Mouse (Mus musculus) stomach, adult 2 months (tissue): ENCODE measurements around the gene Asb12. TPM values are rescaled to one million over a fixed set of nuclear protein-coding genes. Genes with fewer than 3 reads are reported as not detected.

Experiments used
- polyA plus RNA-seq: library from polyadenylated mRNA; depleted of rRNA; stranded (reverse); fragments of >200 nt; gene quantifications from 2 replicates; pipeline ENCODE4 v1.2.3, GENCODE M21; 2012; rRNA removed

Asb12 gene
- polyA plus RNA-seq, result 0.19 and 0.35 TPM in 2 replicates

DNA sequence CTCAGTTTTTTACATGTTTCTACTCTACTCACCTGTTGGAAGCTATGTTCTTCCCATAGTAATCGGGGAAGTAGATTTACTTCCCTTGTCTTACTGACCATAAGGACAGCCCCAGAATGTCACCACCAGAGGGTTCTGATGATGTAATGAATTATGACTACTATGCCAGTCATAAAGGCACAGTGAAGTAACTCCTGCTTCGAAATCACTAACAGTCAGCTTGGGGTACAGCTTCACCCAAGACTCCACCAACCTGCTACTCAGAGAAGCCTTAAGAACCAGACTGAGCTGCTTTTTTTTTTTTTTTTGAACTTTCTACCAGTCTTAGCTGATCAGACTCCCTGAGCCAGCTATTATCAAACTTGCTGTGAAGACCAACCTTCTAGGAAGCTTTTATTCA lies at the start of gene Asb12, which contains the start of gene Pfn5:
Asb12 (minus strand) TSS at position 101 of the 400 bp plus-strand sequence.
Pfn5 (plus strand) TSS at position 218 of the 400 bp plus-strand sequence.

DNA sequence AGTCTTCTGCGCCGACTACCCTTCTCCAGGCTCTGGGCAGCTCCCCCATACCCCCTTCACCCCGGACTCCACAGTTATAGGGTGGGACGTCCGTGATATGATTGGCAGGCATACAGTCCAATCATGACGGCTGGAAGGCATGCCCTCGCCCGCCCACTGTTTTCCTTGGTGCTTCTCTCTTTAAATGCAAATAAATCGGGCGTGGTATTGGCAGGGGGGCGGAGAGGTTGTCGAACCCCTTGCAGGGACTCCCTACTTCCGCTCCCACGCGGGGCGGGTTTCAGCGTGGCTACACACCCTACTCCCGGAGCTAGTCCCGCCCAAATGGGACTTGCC lies 113.0 kb downstream of the Asb12 start, which contains the start of gene Amer1:
Amer1 (minus strand) TSS at position 97 of the 336 bp plus-strand sequence.

Other genes starting within 250 kb of the Asb12 start
- 0.40 and 0.61 TPM in 2 replicates for gene Amer1, start 113.1 kb downstream of the Asb12 start, polyA plus RNA-seq
- gene Pfn5, start 117 bp upstream of the Asb12 start, polyA plus RNA-seq, result not detected in 2 replicates
- gene Zc4h2, start 100.5 kb upstream of the Asb12 start, polyA plus RNA-seq, result 0.14 and 0.17 TPM in 2 replicates
- 0.08 and 0.10 TPM in 2 replicates for gene Zc3h12b, start 153.7 kb upstream of the Asb12 start, polyA plus RNA-seq